Mouse (Mus musculus): ENCODE measurements at regions not wholly inside any gene's neighbourhood (a gene's known extent, or its start where the extent isn't known, plus 50 kb on each side); places are given as distances from the start of the nearest gene placed in this dataset.

DNA sequence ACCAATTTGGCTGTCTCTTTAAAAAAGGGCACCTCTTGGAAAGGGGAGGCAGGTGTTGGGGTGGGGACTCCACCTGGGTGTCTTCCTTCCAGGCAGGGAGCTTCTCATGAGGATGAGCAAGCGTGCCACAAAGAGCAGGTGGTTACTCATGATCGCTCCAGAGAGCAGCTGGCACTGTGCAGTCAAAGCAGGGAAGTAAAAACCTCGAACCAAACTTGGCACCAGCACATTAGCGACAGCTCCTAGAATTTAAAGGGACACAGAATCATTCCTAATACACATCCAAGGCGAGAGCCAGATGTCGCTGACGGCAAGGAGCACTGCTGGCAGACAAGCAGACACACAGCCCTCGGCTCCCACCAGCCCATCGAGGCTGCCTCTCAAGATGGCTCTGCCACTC lies 70.4 kb downstream of the Irx5 start:
- no peak for DNase-seq (ENCODE audit: low read depth, low spot score)

GRCm38 (mm10) chr8:92437075-92437663 lies 79.7 kb downstream of the Irx5 start:
- DNase-seq (ENCODE audit: low read depth, low spot score): no peak

DNA sequence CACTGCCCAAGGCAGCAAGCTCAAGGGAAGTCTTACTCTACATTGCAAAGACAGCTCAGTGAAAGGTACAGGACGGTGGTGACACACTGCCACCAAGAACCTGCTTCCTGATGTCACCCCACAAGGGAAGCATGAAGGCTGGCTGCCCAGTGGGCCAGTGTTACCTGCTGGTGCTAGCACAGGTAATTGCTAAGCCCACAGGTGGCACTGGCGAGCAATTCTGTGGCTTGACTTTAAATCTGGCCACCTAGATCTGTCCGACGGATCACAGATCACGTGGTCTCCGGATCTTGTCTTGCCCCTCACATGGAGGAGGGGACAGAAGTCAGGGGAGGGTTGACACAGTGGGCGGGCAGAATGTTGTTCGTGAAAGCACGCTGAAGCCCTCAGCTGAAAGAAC lies 80.9 kb downstream of the Irx5 start:
- peak; percentile 34 for DNase-seq (ENCODE audit: low read depth, low spot score)

DNA sequence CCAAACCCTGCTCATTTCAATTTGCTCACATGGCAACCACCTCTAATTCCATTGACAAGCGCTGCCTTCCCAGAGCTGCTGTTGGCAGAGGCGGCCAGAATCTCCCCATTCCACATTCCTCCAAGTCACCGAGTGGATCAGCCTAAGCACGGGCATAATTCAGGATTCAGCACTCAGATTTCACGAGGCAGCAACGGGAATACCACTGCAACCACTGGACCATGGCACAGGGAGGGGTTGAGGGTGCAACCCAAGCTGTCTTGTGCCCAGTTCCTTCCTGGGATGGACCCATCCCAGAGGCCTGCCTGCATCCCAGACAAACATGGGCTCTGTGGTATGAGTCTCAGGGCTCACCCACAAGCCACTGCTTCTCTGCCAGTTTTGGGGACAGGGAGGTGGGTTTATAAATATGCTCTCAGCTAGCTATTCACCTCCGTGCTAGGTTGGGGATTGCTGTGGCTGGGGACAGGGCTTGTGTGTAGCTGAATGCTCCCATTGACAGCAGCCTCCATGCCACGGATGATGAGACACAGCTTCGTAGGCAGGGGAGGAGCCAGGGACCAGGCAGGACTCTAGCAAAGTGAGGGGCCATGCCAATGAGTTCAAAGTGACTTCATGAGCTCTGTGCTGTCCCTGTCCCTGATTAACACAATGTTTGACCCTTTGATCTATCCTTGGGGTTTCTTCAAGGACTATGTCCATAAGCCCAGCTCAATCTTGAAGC lies 82.5 kb downstream of the Irx5 start:
- DNase-seq (ENCODE audit: low read depth, low spot score): no peak

- no peak for DNase-seq (ENCODE audit: low read depth, low spot score)
Observed at GRCm38 (mm10) chr8:92442086-92442485, 84.7 kb downstream of the Irx5 start.

GRCm38 (mm10) chr8:92459291-92459690 lies 101.9 kb downstream of the Irx5 start:
- no peak for DNase-seq (ENCODE audit: low read depth, low spot score)

DNA sequence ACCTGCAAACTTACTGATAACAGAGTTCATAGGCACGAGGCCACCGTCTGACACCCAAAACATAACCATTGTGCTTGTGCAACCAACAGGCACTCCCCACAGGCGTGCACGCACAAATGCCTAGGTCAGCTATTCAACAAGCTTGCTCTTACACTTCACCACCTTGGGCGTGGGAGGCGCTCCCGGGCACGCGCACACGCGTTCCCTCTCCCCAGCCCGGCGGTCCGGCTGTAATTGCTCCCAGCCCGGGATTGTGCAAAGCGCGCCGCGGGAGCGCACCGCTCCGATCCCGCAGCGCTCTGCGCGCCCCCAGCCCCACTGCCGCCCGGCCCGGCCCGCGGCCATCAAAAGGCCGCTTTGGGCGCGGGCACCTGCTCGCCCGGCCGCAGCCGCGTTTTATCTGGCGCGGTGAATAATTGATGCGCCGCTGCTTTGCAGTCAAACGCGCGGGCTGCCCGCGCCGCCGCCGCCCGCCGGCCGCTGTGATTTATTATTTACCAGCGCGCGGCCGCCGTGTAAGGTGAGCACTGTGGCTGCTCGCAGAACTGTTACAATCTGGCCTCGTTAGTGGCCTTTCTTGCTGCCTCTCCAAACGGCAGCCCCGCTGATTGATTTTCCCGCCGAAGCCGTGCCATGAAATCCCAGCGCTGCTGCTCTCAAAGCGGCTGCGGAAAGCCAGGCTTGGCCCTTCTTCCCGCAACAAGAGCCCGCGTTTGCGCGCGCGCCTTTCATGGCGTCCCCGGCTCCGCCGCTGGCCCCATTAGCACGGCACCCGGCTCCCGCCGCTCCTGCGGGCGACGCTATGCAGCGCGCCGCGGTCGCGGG lies 102.9 kb downstream of the Irx5 start:
- peak; percentile 26 for DNase-seq (ENCODE audit: low read depth, low spot score)

DNA sequence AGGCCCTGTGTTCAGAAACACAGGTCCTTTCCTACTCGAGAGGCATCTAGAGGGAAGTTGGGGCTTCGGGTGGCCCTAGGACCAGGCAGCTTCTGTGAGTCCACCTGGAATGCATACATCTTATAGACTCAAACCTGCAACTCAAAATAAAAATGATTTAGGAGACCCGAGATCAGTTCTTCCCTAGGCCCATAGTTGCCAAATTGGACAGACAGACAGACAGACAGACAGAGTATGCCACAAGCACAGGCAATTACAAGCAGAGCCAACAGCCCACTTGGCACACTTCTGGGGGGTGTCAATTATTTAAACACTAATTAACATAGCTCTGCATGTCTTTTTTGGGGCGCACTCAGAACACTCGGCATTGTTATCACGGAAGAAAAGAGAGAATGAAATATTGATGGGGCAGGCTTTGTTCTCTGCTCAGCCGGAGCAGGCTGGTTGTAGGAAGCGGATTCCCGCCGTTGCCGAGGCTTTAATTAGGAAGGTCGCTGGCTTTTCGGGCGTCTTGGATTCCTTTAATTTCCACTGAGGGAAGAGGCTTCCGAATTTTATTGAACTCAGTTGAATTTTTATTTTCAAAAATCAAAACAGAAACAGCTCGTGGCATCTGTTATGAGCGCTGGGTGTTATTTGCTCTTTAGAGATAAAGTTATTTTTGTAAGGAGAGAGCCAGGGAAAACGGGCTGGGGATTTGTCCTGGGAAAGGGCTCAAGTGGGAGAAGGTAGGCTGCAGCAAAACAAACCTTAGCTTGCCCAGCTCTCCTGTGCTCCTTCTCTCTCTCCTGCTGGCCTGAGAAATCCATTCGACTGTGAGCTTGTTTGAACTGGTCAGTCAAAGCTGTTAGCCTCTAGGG lies 111.9 kb downstream of the Irx5 start:
- no peak for DNase-seq (ENCODE audit: low read depth, low spot score)

GRCm38 (mm10) chr8:92472257-92472656 lies 114.8 kb downstream of the Irx5 start:
- DNase-seq (ENCODE audit: low read depth, low spot score): no peak

DNA sequence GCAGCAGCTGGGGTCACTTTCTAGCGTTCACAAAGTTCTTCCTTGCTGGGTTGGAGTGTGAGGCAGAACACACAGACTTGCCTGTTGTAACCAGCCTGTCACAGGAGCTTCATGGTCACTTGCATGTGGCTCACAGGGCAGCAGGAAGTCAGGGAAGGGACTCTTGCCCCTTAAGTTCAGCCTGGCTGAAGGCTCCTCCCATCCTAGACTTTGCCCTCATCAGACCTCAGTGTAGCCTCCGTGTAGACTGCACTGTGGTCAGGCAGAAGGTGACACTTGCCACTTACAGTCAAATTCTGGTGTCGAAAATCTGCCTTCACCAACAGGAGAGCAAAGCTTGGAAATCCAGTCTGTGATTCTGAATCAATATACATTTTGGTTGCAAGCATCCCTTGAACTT lies 115.4 kb downstream of the Irx5 start:
- DNase-seq (ENCODE audit: low read depth, low spot score): no peak

GRCm38 (mm10) chr8:92482393-92482792 lies 125.0 kb downstream of the Irx5 start:
- no peak for DNase-seq (ENCODE audit: low read depth, low spot score)

GRCm38 (mm10) chr8:92483055-92483765 lies 125.8 kb downstream of the Irx5 start:
- DNase-seq (ENCODE audit: low read depth, low spot score): no peak

DNA sequence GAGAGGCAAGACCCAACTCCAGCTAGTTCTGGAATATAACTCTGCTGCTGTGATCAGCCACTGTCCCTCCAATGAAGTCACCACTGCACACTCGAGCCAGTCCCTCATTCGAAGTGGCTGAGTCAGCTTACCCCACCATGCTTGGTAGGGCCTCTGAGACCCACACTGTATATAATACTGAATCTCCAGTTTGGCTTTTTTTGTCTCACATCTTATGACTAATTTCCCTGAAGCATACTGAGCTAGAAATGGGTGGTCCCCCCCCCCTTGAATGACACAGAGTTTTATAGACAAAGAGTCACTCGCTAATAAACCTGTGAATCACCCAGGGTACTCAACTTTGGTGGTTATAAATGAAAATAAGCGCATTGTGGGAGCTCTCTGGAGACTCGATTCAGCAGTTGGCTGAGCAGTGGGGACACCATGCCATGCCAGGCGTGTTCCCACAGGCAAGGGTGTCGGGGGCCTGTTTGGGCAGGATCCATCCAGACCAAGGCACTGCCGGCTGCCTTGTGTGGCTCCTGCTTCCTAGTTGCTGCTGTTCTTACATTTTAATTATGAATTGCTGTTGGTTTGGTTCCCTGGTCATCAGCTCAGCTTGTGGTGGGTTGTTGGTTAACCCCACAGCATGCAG lies 131.2 kb downstream of the Irx5 start:
- no peak for DNase-seq (ENCODE audit: low read depth, low spot score)

DNA sequence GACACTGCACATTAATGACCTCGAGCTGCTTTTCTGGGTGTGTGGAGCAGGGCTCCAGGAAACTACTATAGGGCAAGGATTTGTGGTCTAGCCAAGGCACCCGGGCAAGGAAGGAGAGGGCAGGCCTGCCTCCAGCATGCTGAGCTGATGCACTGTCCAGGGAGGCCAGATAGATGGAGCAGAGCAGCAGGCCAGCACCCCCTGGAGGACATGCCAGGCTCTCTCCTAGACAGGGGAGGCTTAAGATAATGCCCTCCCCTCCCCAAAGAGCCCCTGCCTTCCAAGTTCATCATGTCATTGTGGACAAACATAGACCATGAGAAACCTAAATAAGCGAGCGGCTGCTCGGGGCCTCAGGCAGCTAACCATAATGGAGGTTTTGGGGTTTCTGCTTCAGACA lies 134.1 kb downstream of the Irx5 start:
- DNase-seq (ENCODE audit: low read depth, low spot score): no peak

DNA sequence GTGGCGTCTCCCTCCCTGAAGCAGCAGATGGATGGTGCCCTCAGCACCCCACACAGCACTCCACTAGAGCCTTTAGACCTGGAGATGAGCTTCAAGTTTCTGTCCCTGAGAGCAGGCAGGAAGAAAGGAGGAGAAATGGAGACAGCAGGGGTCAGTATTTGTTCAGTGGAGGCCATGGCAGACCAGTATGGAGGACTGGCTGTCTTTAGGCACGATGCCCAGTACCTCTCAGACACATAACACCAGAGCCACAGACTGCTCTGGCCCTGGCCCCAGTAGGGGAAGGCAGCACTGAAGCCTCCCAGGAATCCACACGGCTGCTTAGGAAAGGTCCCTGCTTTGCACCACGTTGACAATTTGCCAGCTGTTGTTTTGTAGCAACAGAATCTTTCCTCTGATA lies 136.0 kb downstream of the Irx5 start:
- DNase-seq (ENCODE audit: low read depth, low spot score): no peak

DNA sequence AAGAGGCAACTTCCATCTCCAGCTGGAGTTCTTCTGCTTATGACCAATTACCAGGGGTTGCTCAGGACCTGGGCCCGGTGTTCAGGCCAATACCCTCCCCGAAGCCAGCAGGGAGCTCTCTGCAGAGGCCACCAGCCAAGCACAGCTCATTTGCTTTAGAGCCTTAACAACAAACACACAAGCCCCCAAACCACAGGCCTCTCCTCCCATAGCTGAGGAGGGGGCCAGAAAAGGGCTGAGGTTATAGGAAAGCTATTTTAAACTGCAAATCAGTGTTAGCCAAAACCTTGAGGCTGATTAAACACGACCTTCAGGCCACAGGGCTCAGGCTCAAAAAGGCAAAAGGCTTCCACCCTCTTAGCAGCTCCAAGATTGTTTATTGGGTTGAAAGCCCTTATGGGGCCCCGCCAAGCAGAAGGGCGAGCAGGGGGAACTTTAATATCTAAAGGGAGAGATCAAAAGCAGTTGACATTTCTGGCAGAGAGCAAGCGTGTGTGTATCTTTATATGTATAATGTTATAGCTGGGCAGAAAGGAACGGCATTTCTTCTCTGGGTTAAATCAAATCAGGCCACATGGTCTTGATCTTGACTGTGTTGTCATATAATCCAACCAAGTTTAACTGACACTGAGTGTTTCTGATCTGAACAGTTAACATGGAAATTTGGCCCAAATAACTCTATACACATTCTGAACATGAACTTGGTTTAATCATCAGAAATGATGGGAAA lies 148.3 kb downstream of the Irx5 start:
- no peak for DNase-seq (ENCODE audit: low read depth, low spot score)

DNA sequence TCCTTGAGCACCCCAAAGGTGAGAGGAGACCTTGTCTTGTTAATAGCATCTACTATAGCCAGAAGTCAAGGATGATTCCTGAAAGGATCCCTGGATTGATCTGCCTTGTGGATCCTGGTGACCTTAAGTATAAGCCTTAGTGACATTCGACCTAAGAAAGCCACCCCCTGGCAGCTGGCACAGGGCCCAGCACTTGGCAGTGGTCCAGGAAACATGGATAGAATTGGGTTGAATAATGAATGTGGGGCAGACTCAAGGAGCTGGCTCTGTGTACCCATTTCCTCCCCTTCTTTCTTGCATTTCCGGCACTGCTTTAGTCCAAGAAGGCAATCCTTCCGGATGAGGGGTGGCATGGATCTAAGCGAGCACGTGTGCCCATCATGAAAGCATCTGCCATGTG lies 149.0 kb downstream of the Irx5 start:
- no peak for DNase-seq (ENCODE audit: low read depth, low spot score)

- no peak for DNase-seq (ENCODE audit: low read depth, low spot score)
Observed at GRCm38 (mm10) chr8:92506906-92507305, 149.5 kb downstream of the Irx5 start.

DNA sequence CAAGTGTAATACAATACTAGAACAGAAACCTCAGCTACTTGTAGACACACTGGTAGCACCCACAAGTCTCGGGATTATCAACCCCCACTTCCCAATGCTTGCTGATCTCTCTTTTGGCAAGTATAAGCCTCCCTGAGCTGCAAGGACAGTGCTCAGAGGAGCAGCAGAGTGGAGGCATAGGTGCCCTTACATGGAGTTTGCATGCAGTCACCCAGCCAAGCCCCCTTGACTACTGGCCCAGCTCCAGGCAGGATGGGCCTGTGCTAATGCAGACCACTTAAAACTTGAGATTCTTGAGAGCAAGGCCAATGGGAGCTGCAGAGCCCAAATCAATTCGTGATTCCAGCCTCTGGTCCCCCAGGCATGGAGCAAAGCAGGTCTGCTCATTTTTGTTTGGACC lies 158.0 kb downstream of the Irx5 start:
- no peak for DNase-seq (ENCODE audit: low read depth, low spot score)

DNA sequence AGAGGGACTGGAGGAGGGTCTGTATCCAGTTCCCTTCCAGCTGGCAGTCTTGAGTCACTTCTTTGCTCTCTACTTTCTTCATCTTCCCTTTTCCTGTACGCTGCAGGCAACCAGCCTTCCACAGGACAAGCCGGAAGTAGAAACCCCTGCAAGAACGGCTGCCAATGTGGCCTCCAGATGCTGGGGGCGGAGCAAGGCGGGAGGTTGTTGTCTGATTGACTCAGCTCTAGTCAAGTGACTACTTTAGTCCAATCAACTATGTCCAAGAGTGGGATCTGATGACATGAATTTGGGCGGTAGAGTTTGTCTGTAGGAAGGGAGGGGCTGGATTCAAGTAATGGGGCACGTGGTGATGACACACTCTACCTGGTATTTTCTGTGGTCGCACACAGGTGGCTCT lies 156.1 kb upstream of the Irx6 start:
- no peak for DNase-seq (ENCODE audit: low read depth, low spot score)

Data from ES-CJ7 (cell line).